Mouse (Mus musculus): ENCODE measurements at regions not wholly inside any gene's neighbourhood (a gene's known extent, or its start where the extent isn't known, plus 50 kb on each side); places are given as distances from the start of the nearest gene placed in this dataset.

DNA sequence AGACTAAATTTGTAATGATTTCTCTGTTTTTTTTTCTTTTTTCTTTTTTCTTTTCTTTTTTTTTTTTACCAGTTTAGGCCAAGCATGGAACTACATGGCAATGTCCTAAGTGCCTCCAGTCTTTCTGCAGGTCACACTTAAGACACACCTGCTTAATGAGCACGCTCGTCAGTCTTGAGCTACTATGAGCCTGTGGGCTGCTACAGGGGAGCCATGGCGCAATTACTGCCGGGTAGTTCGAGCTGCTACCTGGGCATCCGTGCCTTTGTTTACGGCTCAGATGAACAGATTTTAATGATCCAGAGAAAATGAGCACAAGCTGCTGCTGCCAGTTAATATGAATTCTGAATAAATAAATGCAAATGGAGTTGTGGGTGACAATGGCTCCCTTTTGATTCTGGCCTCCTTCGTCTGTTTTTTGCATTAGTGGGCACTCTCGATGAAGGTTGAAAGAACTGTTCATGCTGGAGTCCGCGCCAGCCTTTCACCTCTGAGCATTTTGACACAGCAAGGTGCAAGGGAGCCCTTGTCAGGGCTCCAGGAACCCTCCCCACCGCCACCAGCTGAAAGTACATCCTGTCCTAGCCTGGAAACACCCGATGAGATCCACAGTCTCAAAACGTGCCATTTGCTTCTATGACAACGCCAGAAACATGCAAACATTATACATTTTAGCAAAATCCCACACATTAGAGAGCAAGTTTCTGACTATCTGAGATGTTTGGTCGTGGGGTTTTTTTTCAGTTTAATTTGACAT lies 81.3 kb upstream of the 1700025G04Rik start:
- no peak for DNase-seq (ENCODE audit: low spot score)
- intact Hi-C loops (cut with DNase I): no loop called here

DNA sequence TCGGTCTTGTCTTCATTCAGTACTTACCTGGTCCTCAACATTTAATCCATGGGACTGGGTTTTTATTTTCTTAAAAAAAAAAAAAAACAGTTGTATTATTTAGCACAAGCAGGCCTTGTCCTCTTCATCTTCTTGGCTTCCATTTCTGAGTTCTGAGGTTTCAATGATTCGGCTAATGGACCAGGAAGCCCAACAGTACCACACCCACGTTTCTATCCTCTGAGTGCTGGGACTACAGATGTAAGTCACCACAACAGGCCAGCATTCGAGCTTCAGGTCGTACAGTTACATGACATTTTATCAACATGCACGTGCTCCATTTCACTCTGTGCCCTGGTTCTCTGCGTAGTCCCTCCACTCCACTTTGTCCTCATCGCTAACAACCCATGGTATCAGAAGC lies 80.7 kb upstream of the 1700025G04Rik start:
- intact Hi-C loops (cut with DNase I): no loop called here
- DNase-seq (ENCODE audit: low spot score): no peak

DNA sequence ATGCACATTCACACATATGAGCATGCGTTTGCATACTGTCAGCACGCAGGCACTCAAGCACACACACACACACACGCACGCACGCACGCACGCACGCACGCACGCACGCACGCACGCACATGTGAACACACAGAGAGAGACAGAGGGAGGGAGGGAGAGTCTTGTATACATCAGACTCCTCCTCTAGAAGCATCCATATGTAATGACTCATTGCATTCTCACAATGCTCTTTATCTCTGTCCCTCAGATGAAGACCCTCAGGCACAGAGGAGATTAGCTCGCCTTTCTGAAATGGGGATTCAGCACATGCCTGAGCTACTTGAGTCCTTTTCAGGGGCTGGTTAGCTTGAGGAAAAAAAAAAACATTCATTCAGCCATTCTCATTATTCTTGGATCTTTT lies 79.6 kb upstream of the 1700025G04Rik start:
- DNase-seq (ENCODE audit: low spot score): no peak
- intact Hi-C loops (cut with DNase I): no loop called here

DNA sequence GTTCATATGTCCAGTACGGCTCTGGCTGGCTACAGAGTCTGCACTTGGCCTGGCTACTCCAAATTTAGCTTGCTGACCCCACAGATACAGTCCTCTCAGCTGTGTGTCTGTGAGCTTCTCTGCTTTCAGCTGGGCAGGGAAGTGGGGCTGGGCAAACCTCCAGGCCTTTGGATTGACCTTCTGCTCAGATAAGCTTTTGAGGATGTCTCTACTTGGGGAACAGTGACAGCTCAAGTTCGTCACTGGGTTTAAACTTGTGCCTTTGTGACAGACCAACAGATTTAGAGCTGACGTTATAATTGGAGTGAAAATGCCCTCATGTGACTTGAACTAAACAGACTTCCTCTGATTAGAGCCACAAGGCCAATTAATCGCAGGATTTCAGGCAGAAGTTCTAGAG lies 78.4 kb upstream of the 1700025G04Rik start:
- DNase-seq (ENCODE audit: low spot score): peak; percentile 52

DNA sequence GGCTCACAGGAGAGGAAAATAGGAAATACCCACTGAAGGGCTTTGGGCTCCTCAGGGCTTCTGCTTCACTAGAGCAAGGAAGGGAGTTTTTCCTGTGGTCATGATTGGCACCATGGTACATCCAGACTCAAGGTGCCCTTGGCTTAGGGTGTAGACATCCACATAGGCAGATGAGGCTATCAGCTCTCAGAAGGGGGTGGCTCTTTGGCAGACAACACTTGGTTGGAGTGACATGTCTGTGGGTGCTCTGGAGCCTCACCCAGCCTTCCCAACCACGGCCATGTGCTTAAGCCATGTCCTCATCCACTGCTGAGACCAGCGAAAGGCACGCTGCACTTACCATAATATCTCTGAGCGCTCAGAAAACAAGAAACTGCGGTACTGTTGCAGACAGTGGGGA lies 77.8 kb upstream of the 1700025G04Rik start:
- intact Hi-C loops (cut with DNase I): no loop called here
- no peak for DNase-seq (ENCODE audit: low spot score)

More for the DNA sequence above, 78.4 kb upstream of the 1700025G04Rik start:
- intact Hi-C loops (cut with DNase I): no loop called here

DNA sequence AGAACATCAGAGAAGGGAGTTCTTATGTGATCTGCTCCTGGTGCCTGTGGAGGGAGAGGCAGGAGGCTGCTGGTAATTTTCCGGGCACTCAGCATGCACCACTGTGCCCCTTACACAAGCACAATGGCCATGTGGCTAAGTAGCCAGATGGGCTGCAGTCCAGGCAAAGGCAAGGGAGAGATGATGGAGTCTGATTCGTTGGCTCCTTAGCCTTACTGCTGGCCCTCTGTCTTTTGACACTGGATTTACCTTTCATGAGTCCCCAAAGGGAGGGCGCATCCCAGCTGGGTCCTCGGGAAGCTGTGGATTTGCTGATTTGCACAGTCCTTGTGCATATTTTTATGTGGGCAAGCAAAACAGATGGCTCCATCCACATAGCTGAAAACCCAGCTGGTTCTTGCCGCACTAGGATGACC lies 75.6 kb upstream of the 1700025G04Rik start:
- intact Hi-C loops (cut with DNase I): no loop called here
- no peak for DNase-seq (ENCODE audit: low spot score)

DNA sequence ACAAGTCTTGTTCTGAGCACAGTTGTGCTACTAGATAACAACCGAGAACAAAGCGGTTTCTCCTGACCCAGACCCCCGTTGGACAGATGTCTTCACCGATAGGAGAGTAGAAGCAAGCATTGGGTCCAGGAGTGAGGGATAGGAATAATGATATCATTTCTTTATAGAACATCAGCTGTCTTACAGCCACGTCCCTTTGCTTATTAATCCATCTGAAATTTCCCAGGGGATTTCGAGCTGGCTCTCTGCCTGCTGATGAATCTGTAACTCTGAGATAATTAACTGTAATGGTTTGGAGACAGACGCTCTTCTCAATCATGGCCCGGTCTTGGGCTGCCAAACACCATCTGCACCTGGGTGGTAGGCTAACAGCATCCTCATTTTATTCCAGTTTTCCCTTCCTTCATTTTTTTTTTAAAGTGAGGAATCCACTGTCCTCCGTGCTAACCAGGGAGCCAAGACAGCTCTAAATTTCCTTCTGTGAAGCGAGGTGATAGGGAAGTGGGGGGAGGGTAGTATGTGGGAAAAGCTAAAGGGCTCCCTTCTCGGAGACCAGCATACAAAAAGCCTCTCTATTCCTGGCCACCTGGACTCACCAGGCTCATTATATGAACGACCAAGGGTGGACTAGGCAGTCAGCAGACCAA lies 75.0 kb upstream of the 1700025G04Rik start:
- DNase-seq (ENCODE audit: low spot score): no peak
- intact Hi-C loops (cut with DNase I): no loop called here

DNA sequence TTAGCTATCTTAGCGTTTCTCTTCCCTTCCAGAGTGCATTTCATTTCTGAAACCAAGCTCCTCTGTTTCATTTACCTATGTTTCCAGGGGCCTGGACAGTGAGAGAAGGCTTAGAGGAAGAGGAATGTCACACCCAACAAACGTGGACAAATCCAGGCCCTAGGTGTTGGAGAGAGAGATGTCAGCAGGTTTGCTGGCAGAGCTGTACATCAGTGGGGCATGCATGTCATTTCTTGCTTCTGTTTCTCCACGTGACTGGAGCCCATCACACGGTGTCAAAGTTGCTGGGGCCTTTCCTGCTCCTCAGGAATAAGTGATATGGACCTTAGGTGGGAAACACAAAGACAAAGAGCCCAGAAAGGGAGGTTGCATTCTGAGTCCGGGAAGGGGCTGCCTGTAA lies 74.3 kb upstream of the 1700025G04Rik start:
- DNase-seq (ENCODE audit: low spot score): no peak

DNA sequence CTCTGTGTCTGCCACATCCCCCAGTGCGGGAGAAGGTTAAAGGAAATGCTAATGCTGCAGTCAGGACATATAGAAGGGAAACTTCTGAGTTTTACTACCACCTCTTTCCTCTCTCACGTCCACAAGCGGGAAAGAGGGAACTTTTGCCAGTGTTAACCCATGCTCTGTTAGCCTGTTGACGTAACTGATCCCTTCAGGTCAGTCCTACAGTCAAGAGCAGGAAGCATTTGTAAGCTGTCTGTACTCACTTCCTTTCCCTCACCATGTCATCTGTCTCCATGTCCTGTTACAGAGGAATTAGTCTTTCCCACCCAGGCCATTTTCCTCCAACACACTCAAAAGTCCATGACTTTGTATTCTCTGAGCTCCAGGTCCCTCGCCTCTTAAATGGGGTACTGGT lies 62.5 kb upstream of the 1700025G04Rik start:
- intact Hi-C loops (cut with DNase I): no loop called here
- DNase-seq (ENCODE audit: low spot score): no peak

More for the DNA sequence above, 74.3 kb upstream of the 1700025G04Rik start:
- intact Hi-C loops (cut with DNase I): no loop called here

DNA sequence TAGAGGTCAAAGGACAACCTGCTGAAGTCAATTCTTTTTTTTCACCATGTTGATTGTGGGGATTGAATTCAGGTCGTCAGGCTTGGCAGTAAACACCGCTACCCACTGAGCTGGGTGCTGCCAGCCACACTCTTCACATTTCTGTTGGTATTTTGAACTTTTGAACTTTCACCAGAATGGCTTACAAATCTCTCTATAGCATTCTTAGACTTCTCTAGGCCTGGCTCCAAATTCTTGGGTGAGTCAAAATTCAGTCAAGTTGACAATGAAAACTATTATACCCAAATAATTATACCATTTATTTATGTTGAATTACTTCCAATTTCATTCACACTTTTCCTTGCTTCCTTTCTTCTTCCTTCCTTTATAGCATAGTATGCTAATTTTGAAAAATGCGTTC lies 58.8 kb upstream of the 1700025G04Rik start:
- DNase-seq (ENCODE audit: low spot score): no peak
- intact Hi-C loops (cut with DNase I): loop anchor here (5.0 kb wide), 1 partner anchor 326 kb away; no protein-coding TSS in a partner anchor

DNA sequence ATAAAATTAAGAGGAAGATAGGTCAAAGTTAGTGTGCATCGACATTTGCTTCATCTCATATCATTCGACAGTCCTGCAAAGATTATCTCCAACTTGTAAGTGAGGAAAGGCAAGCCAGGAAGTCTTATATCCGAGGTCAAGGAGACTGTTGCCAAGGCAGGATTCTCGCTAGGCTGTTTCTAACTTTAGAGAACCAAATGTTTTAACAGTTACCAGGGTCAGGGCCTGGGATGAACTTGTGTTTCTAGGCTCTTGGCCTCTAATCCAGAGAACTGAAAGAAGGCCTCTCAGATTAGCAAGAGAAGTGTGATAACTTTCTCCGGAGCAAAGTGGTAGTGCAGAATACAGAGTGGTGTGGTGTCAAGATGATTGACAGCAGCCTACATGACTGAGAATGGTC lies 50.2 kb upstream of the 1700025G04Rik start:
- intact Hi-C loops (cut with DNase I): loop anchor here (5.0 kb wide), 1 partner anchor 77 kb away; no protein-coding TSS in a partner anchor
- DNase-seq (ENCODE audit: low spot score): no peak
